Mouse (Mus musculus) thymus, adult 2 months (tissue): ENCODE results near the gene Palm. TPM values are rescaled to one million over a fixed set of nuclear protein-coding genes. Genes with fewer than 3 reads are reported as not detected.

Experiments used
- DNase-seq: peaks from one replicate; pipeline ENCODE4 v3.0.0; 2021
- H3K27ac ChIP-seq: fragments of 200-500 bp; 2 replicates; pipeline ENCODE4 v1.5.1; 2012; ENCODE audit warnings: low read length, control low read depth; ENCODE audit not compliant: control insufficient read depth, insufficient read depth
- H3K27me3 ChIP-seq: fragments of 200-500 bp; 2 replicates; pipeline ENCODE4 v1.6.1; 2012; ENCODE audit warnings: mild to moderate bottlenecking, low read length, moderate library complexity, mixed read lengths; ENCODE audit not compliant: control insufficient read depth, insufficient read depth
- H3K36me3 ChIP-seq: fragments of 200-500 bp; 2 replicates; pipeline ENCODE4 v1.6.1; 2012; ENCODE audit warnings: mild to moderate bottlenecking, low read length, moderate library complexity; ENCODE audit not compliant: control insufficient read depth, insufficient read depth
- H3K4me1 ChIP-seq: fragments of 200-500 bp; replicated peaks from 2 replicates; pipeline ENCODE4 v1.6.1; 2012; ENCODE audit warnings: low read length; ENCODE audit not compliant: control insufficient read depth, insufficient read depth
- H3K4me3 ChIP-seq: fragments of 200-500 bp; 2 replicates; pipeline ENCODE4 v1.5.1; 2012; ENCODE audit warnings: mild to moderate bottlenecking, low read length, control low read depth, moderate library complexity; ENCODE audit not compliant: control insufficient read depth, insufficient read depth
- CTCF ChIP-seq: fragments of 200-500 bp; IDR thresholded peaks from 2 replicates; pipeline ENCODE4 v1.5.1; 2012; ENCODE audit warnings: mild to moderate bottlenecking, control low read depth, low read length, moderate library complexity, borderline replicate concordance; ENCODE audit not compliant: control insufficient read depth, poor library complexity, insufficient read depth; ENCODE audit errors: extremely low read depth
- POLR2A ChIP-seq: fragments of 200-500 bp; IDR thresholded peaks from 2 replicates; pipeline ENCODE4 v1.6.1; 2012; ENCODE audit warnings: mild to moderate bottlenecking, low read length, control low read depth, moderate library complexity; ENCODE audit not compliant: control insufficient read depth, poor library complexity, insufficient read depth; ENCODE audit errors: extremely low read depth
- WGBS: fragments of 180-500 bp; shearing (Covaris S2); methylation state at CpG from one replicate; pipeline ENCODE4 v1.1.7; 2018; 5-methylcytosine and 5-hydroxymethylcytosine counted together
- polyA plus RNA-seq: library from polyadenylated mRNA; depleted of rRNA; stranded (reverse); fragments of >200 nt; gene quantifications from 2 replicates; pipeline ENCODE4 v1.2.3, GENCODE M21; 2012; rRNA removed

Palm gene
- polyA plus RNA-seq, 1 experiment, result 63.7 TPM

- no peaks in the 10 kb centered on the region for H3K4me1 ChIP-seq
- TF ChIP-seq POLR2A (no peak), CTCF (no peak)
- no peaks in the 10 kb centered on the region for H3K27me3 ChIP-seq
- no peak for DNase-seq
- H3K4me3 ChIP-seq, result no peak overlapping the region
- peaks cover 26% of the 10 kb centered on the region for H3K36me3 ChIP-seq
- WGBS, result 92% methylated on average over 11 of the region's 11 CpGs
- H3K27ac ChIP-seq, result no peak overlapping the region
Measured at GRCm38 (mm10) chr10:79866601-79867000, 73.2 kb downstream of the Palm start.

Other genes with a start within 250 kb of the Palm start
- gene Mier2, start 238.4 kb upstream of the Palm start, polyA plus RNA-seq, result 214 and 215 TPM in 2 replicates
- not detected in 2 replicates for gene Theg, start 206.2 kb upstream of the Palm start, polyA plus RNA-seq
- 0.05 TPM in 1 of 2 replicates, not detected in the other for gene C2cd4c, start 179.5 kb upstream of the Palm start, polyA plus RNA-seq
- 1.2 TPM in 2 replicates for gene Shc2, start 155.7 kb upstream of the Palm start, polyA plus RNA-seq
- gene Odf3l2, start 147.8 kb upstream of the Palm start, polyA plus RNA-seq, result 0.18 and 0.23 TPM in 2 replicates
- 2.9 and 4.0 TPM in 2 replicates for gene Madcam1, start 129.0 kb upstream of the Palm start, polyA plus RNA-seq
- 92.1 and 92.3 TPM in 2 replicates for gene Tpgs1, start 124.2 kb upstream of the Palm start, polyA plus RNA-seq
- 309 and 321 TPM in 2 replicates for gene Cdc34, start 111.4 kb upstream of the Palm start, polyA plus RNA-seq
- 0.57 and 1.2 TPM in 2 replicates for gene Gzmm, start 104.6 kb upstream of the Palm start, polyA plus RNA-seq
- gene Bsg, start 89.1 kb upstream of the Palm start, polyA plus RNA-seq, result 345 and 396 TPM in 2 replicates
- 3.1 and 4.7 TPM in 2 replicates for gene Hcn2, start 76.9 kb upstream of the Palm start, polyA plus RNA-seq
- 104 and 109 TPM in 2 replicates for gene Polrmt, start 47.0 kb upstream of the Palm start, polyA plus RNA-seq
- gene Fgf22, start 38.5 kb upstream of the Palm start, polyA plus RNA-seq, result not detected in 2 replicates
- gene Rnf126, start 26.6 kb upstream of the Palm start, polyA plus RNA-seq, result 375 and 472 TPM in 2 replicates
- gene Fstl3, start 16.3 kb upstream of the Palm start, polyA plus RNA-seq, result 15.9 and 17.1 TPM in 2 replicates
- gene Prss57, start 2.6 kb upstream of the Palm start, polyA plus RNA-seq, result 23.4 and 30.1 TPM in 2 replicates
- 6.6 and 6.8 TPM in 2 replicates for gene Misp, start 27.4 kb downstream of the Palm start, polyA plus RNA-seq
- gene Ptbp1, start 60.9 kb downstream of the Palm start, polyA plus RNA-seq, result 583 and 703 TPM in 2 replicates
- 5.3 and 9.2 TPM in 2 replicates for gene Prtn3, start 80.9 kb downstream of the Palm start, polyA plus RNA-seq
- 1.1 and 1.9 TPM in 2 replicates for gene Plppr3, start 81.1 kb downstream of the Palm start, polyA plus RNA-seq
- 3.7 and 8.9 TPM in 2 replicates for gene Elane, start 92.7 kb downstream of the Palm start, polyA plus RNA-seq
- gene Cfd, start 97.3 kb downstream of the Palm start, polyA plus RNA-seq, result 1,248 and 1,398 TPM in 2 replicates
- gene Med16, start 115.4 kb downstream of the Palm start, polyA plus RNA-seq, result 103 and 121 TPM in 2 replicates
- not detected in 2 replicates for gene Gm26602, start 117.3 kb downstream of the Palm start, polyA plus RNA-seq
- gene Kiss1r, start 123.4 kb downstream of the Palm start, polyA plus RNA-seq, result 5.8 and 7.5 TPM in 2 replicates
- 279 and 303 TPM in 2 replicates for gene R3hdm4, start 127.6 kb downstream of the Palm start, polyA plus RNA-seq
- gene Arid3a, start 133.5 kb downstream of the Palm start, polyA plus RNA-seq, result 12.5 and 13.5 TPM in 2 replicates
- gene Wdr18, start 166.6 kb downstream of the Palm start, polyA plus RNA-seq, result 68.1 and 74.5 TPM in 2 replicates
- 0.07 and 0.14 TPM in 2 replicates for gene Grin3b, start 177.1 kb downstream of the Palm start, polyA plus RNA-seq
- gene Tmem259, start 190.8 kb downstream of the Palm start, polyA plus RNA-seq, result 540 and 566 TPM in 2 replicates
- gene Cnn2, start 195.0 kb downstream of the Palm start, polyA plus RNA-seq, result 239 and 245 TPM in 2 replicates
- 79.5 and 83.5 TPM in 2 replicates for gene Abca7, start 202.9 kb downstream of the Palm start, polyA plus RNA-seq
- 1,362 and 1,504 TPM in 2 replicates for gene Arhgap45, start 223.1 kb downstream of the Palm start, polyA plus RNA-seq
- 211 and 226 TPM in 2 replicates for gene Polr2e, start 246.2 kb downstream of the Palm start, polyA plus RNA-seq